Mouse (Mus musculus): ENCODE measurements around the gene Nploc4.

DNA sequence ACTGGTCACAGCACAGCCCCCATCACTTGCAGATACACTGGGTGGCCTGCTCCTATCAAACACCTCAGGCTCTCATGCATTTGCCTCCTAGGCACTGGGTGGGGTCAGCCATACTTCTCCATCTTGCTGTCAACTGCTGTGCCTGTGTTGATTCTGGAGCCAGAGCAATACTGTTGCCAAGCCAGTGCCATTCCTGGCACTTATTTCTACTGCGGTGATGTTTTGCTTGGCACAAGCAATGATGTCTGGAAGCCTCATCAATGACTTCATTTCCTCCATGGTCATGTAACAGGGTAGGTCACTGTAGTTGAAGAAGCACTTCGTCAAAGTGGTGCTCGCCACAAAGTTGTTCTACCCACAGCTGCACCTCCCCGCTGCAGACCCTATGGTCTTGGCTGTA lies 28.0 kb upstream of the Nploc4 start:
- TF ChIP-seq CTCF (conservative IDR thresholded peaks at IDR 0.05; ENCODE audit: low read length) (no peak), NANOG (IDR thresholded peaks at IDR 0.05; ENCODE audit: borderline replicate concordance, low read length) (no peak), POU5F1 (IDR thresholded peaks at IDR 0.05; ENCODE audit: borderline replicate concordance, low read length) (no peak)

Measured in E14TG2a.4 (cell line).